Mouse (Mus musculus): ENCODE data around the gene Smdt1. TPM values are rescaled to one million over a fixed set of nuclear protein-coding genes. Genes with fewer than 3 reads are reported as not detected.

The Smdt1 gene
- total and polyA plus RNA-seq, 3 experiments: 111 to 159 TPM; not detected in 1

DNA sequence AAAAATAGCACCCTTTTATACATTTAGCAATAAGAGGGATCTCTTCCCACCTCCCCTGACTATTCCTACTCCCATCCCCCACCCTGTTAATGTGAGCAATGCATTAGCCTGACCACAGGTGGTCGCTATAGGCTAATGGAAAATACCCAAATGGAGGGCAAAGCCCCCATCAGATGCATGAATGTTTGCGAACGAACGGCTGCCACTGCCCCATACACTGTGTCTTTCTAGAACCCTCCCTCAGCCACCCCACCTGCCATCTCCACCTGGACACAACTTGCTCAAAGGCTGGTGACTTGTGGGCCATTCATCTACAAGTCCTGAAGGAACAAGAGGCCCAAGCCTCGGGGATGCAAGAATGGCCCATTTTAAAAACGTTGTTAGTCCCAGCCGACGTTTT is 44.7 kb upstream of the Smdt1 start (continued):
- TF ChIP-seq GABPA (IDR thresholded peaks at IDR 0.05; ENCODE audit: low read depth, low read length): no peak

DNA sequence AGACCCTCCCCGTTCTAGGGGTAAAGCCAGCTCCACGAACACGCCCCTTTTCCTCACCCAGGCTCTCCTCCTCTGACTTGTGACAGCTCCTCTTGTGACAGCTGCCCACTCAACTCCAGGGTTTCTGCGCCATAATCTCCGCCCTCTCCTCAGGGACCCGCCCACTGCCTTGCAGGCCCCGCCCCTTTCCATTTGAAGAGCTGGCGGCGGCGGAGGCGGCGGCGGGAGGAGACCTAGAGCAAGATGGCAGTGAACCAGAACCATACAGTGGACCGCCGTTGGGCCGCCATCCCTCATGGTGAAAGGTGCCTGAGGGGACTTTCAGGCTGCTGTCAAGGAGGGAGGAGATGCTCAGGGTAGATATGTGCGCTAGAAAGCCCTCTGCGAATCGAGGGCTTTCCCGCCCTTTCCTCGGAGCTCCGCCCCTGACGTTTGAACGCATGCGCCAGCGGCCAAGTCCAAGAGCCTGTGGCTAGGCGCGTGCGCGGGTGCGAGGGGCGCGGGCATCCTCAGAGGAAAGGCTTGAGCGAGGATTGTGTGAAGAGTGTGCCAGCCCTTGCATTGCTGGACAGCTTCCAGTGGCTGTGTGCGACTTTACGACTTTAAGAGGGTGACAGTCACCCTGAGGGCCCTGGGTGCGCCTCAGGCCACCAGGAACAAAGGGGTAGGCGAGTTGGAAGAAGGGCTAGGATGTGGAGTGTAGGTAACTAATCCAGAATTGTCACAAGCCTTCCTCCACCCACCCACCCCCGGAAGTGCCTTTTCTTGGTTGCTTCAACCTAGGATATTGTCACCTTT is 39.8 kb upstream of the Smdt1 start, which contains the start of gene Wbp2nl:
Wbp2nl (plus strand) TSS at position 191 of the 798 bp plus-strand sequence.
- TF ChIP-seq NRF1 (IDR thresholded peaks at IDR 0.05; ENCODE audit: insufficient read depth, low read depth, low read length, poor library complexity, severe bottlenecking) (no peak), ZNF384 (IDR thresholded peaks at IDR 0.05; ENCODE audit: low read depth, low read length) (no peak), UBTF (IDR thresholded peaks at IDR 0.05; ENCODE audit: borderline replicate concordance, insufficient read depth, low read depth, low read length) (no peak)
- Histone ChIP-seq H3K4me3 (ENCODE audit: control insufficient read depth in 1 of 2, insufficient read depth in 1 of 2, low read depth in 2 of 2, low read length in 2 of 2) (no peak within 1 kb of the TSS), H3K79me2 (ENCODE audit: control insufficient read depth, insufficient read depth, low read length, poor library complexity) (no peaks in the 10 kb centered on the region), H3K27ac (ENCODE audit: control insufficient read depth, low read depth, low read length) (no peak within 1 kb of the TSS), H3K27me3 (ENCODE audit: control insufficient read depth in 1 of 2, insufficient read depth in 2 of 2, low read length in 2 of 2) (no peaks in the 10 kb centered on the region), H3K9me3 (replicated peaks; ENCODE audit: insufficient read depth, low read length) (no peaks in the 10 kb centered on the region), H3K9ac (ENCODE audit: control insufficient read depth, low read depth, low read length, poor library complexity, severe bottlenecking) (no peak within 1 kb of the TSS), H3K36me3 (ENCODE audit: control insufficient read depth in 1 of 2, insufficient read depth in 2 of 2, low read length in 2 of 2) (no peaks in the 10 kb centered on the region), H3K4me1 (ENCODE audit: control insufficient read depth in 1 of 2, insufficient read depth in 2 of 2, low read length in 2 of 2) (no peaks in the 10 kb centered on the region)
- DNase-seq (ENCODE audit: low read depth, low spot score): no peak

DNA sequence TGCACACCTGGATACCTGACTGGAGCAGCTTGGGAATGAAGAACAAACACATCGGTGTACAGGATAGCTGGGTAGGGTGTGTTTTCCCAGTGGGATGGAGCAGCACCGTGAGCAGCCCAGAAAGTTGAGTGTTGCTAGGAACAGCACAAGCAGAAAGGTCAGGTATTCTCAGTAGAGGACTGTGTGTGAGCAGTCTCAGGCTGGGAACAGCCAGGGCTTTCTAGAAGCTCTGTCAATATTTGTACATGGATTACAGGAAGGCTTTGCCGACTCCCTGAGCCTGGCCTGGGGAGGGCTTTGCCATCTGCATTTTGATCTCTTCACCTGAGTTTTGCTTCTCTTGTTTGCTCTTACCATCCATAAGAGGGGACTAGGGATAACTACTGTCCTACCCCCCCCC is 31.7 kb upstream of the Smdt1 start:
- H3K4me1 ChIP-seq (ENCODE audit: control insufficient read depth in 1 of 2, insufficient read depth in 2 of 2, low read length in 2 of 2): no peaks in the 10 kb centered on the region
- no peaks in the 10 kb centered on the region for H3K9me3 ChIP-seq (replicated peaks; ENCODE audit: insufficient read depth, low read length)
- TF ChIP-seq TCF12 (IDR thresholded peaks at IDR 0.05; ENCODE audit: low read depth, low read length): no peak
- TF ChIP-seq NELFE (IDR thresholded peaks at IDR 0.05; ENCODE audit: low read depth, low read length): no peak
- no peak for TF ChIP-seq MAZ (IDR thresholded peaks at IDR 0.05; ENCODE audit: low read depth, low read length)
- TF ChIP-seq POLR2A (IDR thresholded peaks at IDR 0.05; ENCODE audit: control insufficient read depth in 1 of 2, insufficient read depth in 1 of 2, low read depth in 1 of 2, low read length in 2 of 2, poor library complexity in 1 of 2): no peak
- no peak for TF ChIP-seq USF1 (IDR thresholded peaks at IDR 0.05; ENCODE audit: low read depth, low read length)
- TF ChIP-seq MAX (IDR thresholded peaks at IDR 0.05; ENCODE audit: low read length): no peak
- no peak for TF ChIP-seq GABPA (IDR thresholded peaks at IDR 0.05; ENCODE audit: low read depth, low read length)
- TF ChIP-seq MYB (IDR thresholded peaks at IDR 0.05; ENCODE audit: low read depth, low read length): no peak
- TF ChIP-seq POLR2AphosphoS2 (IDR thresholded peaks at IDR 0.05; ENCODE audit: low read length): no peak
- no peak for TF ChIP-seq ZKSCAN1 (IDR thresholded peaks at IDR 0.05; ENCODE audit: low read depth, low read length)
- TF ChIP-seq ZMIZ1 (IDR thresholded peaks at IDR 0.05; ENCODE audit: low read depth, low read length): no peak
- no peak for TF ChIP-seq NRF1 (IDR thresholded peaks at IDR 0.05; ENCODE audit: insufficient read depth, low read depth, low read length, poor library complexity, severe bottlenecking)
- TF ChIP-seq GATA1 (IDR thresholded peaks at IDR 0.05; ENCODE audit: low read depth, low read length): no peak
- TF ChIP-seq SMC3 (IDR thresholded peaks at IDR 0.05; ENCODE audit: low read depth, low read length): no peak
- TF ChIP-seq TBP (IDR thresholded peaks at IDR 0.05; ENCODE audit: low read depth, low read length): no peak
- TF ChIP-seq JUND (IDR thresholded peaks at IDR 0.05; ENCODE audit: low read depth, low read length): no peak
- no peak for TF ChIP-seq ETS1 (IDR thresholded peaks at IDR 0.05; ENCODE audit: low read depth, low read length)
- no peak for TF ChIP-seq UBTF (IDR thresholded peaks at IDR 0.05; ENCODE audit: borderline replicate concordance, insufficient read depth, low read depth, low read length)
- DNase-seq (ENCODE audit: low read depth, low spot score): no peak
- peaks cover 9% of the 10 kb centered on the region in 2 experiments for H3K27me3 ChIP-seq (ENCODE audit: control insufficient read depth in 1 of 2, insufficient read depth in 2 of 2, low read length in 2 of 2)
- no peak overlapping the region for H3K9ac ChIP-seq (ENCODE audit: control insufficient read depth, low read depth, low read length, poor library complexity, severe bottlenecking)
- H3K79me2 ChIP-seq (ENCODE audit: control insufficient read depth, insufficient read depth, low read length, poor library complexity): no peaks in the 10 kb centered on the region
- no peak overlapping the region for H3K27ac ChIP-seq (ENCODE audit: control insufficient read depth, low read depth, low read length)
- H3K4me3 ChIP-seq (ENCODE audit: control insufficient read depth in 1 of 2, insufficient read depth in 1 of 2, low read depth in 2 of 2, low read length in 2 of 2): no peak overlapping the region
- no peaks in the 10 kb centered on the region for H3K36me3 ChIP-seq (ENCODE audit: control insufficient read depth in 1 of 2, insufficient read depth in 2 of 2, low read length in 2 of 2)
